Mouse (Mus musculus): ENCODE data around the gene Ucp1. TPM values are rescaled to one million over a fixed set of nuclear protein-coding genes. Genes with fewer than 3 reads are reported as not detected.
A peak's percentile ranks its signal among the peaks of the same experiment; 100 is the strongest.

Ucp1 gene
- polyA plus RNA-seq, 1 experiment from 2014 or later: not detected

DNA sequence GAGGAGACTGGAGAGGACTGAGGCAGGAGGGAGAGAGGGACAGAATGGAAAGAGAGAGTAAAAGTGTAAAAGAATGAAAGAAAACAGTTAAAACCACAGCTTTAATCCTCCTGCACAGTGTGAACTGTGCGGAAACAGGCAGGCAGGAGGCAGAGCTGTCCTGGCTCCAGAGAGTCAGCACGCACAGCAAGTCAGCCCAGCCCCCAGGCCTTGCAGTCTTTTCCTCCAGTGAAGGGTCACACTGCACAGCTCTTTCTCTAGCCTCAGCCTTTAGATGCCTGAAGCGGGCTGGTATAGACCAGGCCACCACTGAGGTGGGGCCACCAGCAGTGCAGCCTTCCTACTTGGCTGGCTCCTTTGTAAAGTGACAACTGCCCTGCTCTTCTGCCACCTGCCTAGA is 30.4 kb downstream of the Ucp1 start:
- Histone ChIP-seq H3K4me3 (ENCODE audit: low read length) (no peak overlapping the region), H3K9me3 (ENCODE audit: control insufficient read depth, low read length) (no peaks in the 10 kb centered on the region), H3K9ac (ENCODE audit: low read depth, low read length) (no peak overlapping the region), H3K27me3 (ENCODE audit: control insufficient read depth, insufficient read depth, low read length) (no peaks in the 10 kb centered on the region), H3K27ac (ENCODE audit: low read depth, low read length) (no peak overlapping the region), H3K4me2 (replicated peaks; ENCODE audit: low read depth, low read length) (no peak overlapping the region), H3K36me3 (ENCODE audit: control insufficient read depth, insufficient read depth, low read length) (peaks cover 48% of the 10 kb centered on the region), H3K4me1 (ENCODE audit: control insufficient read depth, insufficient read depth, low read length) (no peaks in the 10 kb centered on the region)
- 89% methylated on average over 3 of the region's 3 CpGs for WGBS
- ATAC-seq (ENCODE audit: low FRiP score, low TSS enrichment): no peak

DNA sequence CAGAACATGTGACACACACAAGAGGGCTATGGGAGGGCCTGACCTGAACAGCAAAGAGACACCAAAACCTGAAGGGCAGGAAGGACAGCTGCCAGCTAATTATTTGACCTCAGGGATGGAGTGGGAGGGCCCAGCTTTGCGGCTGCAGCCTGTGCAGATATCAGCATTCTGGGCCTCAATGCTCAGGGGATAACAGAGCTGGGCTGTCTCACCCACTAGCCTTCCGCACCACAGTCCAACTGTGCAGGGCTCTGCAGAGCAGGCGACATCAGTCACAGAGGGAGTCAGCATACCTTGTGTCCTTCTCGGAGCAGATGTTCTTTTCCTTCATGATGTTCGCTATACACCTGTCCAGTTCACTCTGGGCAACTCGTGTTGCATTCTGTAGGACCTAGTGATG is 32.2 kb downstream of the Ucp1 start:
- Histone ChIP-seq H3K4me3 (ENCODE audit: low read length) (no peak overlapping the region), H3K4me2 (replicated peaks; ENCODE audit: low read depth, low read length) (no peak overlapping the region), H3K4me1 (ENCODE audit: control insufficient read depth, insufficient read depth, low read length) (no peaks in the 10 kb centered on the region), H3K27me3 (ENCODE audit: control insufficient read depth, insufficient read depth, low read length) (no peaks in the 10 kb centered on the region), H3K9ac (ENCODE audit: low read depth, low read length) (no peak overlapping the region), H3K36me3 (ENCODE audit: control insufficient read depth, insufficient read depth, low read length) (peaks cover 33% of the 10 kb centered on the region), H3K9me3 (ENCODE audit: control insufficient read depth, low read length) (no peaks in the 10 kb centered on the region), H3K27ac (ENCODE audit: low read depth, low read length) (no peak overlapping the region)
- ATAC-seq (ENCODE audit: low FRiP score, low TSS enrichment): no peak
- 92% methylated on average over 6 of the region's 6 CpGs for WGBS

DNA sequence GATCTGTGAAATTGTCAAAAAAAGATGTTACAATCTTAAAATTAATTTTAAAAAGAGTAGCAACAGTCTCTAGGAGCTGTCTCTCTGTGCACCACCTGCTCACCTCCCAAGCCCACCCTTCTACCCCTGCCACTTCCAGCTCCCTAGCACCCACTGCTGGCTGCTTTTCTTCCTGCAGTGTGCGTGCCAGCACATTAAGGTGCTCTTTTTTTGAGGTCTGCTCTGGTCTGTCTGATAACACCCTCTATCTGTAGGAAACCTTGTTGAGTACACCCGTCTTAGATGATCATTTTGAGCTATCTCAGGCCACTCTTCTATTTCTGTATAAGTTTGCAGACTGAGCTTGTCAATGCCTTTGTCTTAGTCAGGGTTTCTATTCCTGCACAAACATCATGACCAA is 32.9 kb downstream of the Ucp1 start:
- no peak overlapping the region for H3K4me3 ChIP-seq (ENCODE audit: low read length)
- no peak overlapping the region for H3K4me2 ChIP-seq (replicated peaks; ENCODE audit: low read depth, low read length)
- H3K36me3 ChIP-seq (ENCODE audit: control insufficient read depth, insufficient read depth, low read length): peaks cover 35% of the 10 kb centered on the region
- H3K9ac ChIP-seq (ENCODE audit: low read depth, low read length): no peak overlapping the region
- no peaks in the 10 kb centered on the region for H3K4me1 ChIP-seq (ENCODE audit: control insufficient read depth, insufficient read depth, low read length)
- H3K27ac ChIP-seq (ENCODE audit: low read depth, low read length): no peak overlapping the region
- 90% methylated on average over 2 of the region's 2 CpGs for WGBS
- H3K27me3 ChIP-seq (ENCODE audit: control insufficient read depth, insufficient read depth, low read length): no peaks in the 10 kb centered on the region
- H3K9me3 ChIP-seq (ENCODE audit: control insufficient read depth, low read length): no peaks in the 10 kb centered on the region
- no peak for ATAC-seq (ENCODE audit: low FRiP score, low TSS enrichment)

DNA sequence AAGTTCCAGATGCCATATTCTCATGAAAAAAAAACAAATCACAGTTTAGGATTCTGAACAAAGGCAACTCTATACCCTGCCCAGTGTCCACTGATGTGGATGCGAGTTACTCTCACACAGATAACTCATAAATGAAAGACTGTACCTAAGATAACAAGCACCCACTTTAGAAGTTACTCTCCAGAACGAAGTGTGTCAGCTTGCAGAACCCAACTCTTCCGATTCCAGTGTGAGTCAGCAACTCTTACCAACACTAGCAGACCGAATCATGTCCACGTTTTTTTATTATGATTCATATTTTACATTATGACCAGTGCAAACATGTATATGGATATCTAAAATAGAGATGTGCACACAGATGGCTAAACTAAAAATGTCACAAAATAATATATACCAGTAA is 37.7 kb downstream of the Ucp1 start:
- H3K4me2 ChIP-seq (replicated peaks; ENCODE audit: low read depth, low read length): no peak overlapping the region
- no peak overlapping the region for H3K9ac ChIP-seq (ENCODE audit: low read depth, low read length)
- 93% methylated on average over 5 of the region's 5 CpGs for WGBS
- no peak overlapping the region for H3K27ac ChIP-seq (ENCODE audit: low read depth, low read length)
- H3K9me3 ChIP-seq (ENCODE audit: control insufficient read depth, low read length): no peaks in the 10 kb centered on the region
- H3K27me3 ChIP-seq (ENCODE audit: control insufficient read depth, insufficient read depth, low read length): no peaks in the 10 kb centered on the region
- no peak for ATAC-seq (ENCODE audit: low FRiP score, low TSS enrichment)
- no peak overlapping the region for H3K4me3 ChIP-seq (ENCODE audit: low read length)
- peaks cover 8% of the 10 kb centered on the region; the same call in 1 of the 2 replicates for H3K36me3 ChIP-seq (ENCODE audit: control insufficient read depth, insufficient read depth, low read length)
- no peaks in the 10 kb centered on the region for H3K4me1 ChIP-seq (ENCODE audit: control insufficient read depth, insufficient read depth, low read length)

DNA sequence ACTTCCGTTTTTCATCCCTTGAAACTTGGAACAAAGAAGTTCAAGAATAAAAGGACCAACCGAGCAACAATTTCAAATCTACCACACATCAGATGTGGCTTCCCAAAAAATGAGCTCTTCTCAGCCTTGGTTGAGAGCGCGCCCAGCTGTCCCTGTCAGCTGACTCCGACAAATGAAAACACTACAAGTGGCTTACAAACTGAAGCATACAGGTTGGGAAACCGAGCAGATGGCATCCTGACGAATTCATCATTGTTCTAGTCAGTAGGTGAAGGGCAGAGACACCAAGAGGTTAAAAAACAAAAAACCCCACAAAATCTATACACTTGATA is 41.4 kb downstream of the Ucp1 start:
- no peak for ATAC-seq (ENCODE audit: low FRiP score, low TSS enrichment)
- Histone ChIP-seq H3K9me3 (ENCODE audit: control insufficient read depth, low read length) (no peaks in the 10 kb centered on the region), H3K4me3 (ENCODE audit: low read length) (peak overlapping the region; percentile 92), H3K4me1 (ENCODE audit: control insufficient read depth, insufficient read depth, low read length) (no peaks in the 10 kb centered on the region), H3K27me3 (ENCODE audit: control insufficient read depth, insufficient read depth, low read length) (no peaks in the 10 kb centered on the region), H3K27ac (ENCODE audit: low read depth, low read length) (no peak overlapping the region), H3K4me2 (replicated peaks; ENCODE audit: low read depth, low read length) (peak overlapping the region; percentile 94), H3K36me3 (ENCODE audit: control insufficient read depth, insufficient read depth, low read length) (peaks cover 6% of the 10 kb centered on the region; the same call in 1 of the 2 replicates), H3K9ac (ENCODE audit: low read depth, low read length) (peak overlapping the region; percentile 81)
- WGBS: 11% methylated on average over 7 of the region's 7 CpGs

DNA sequence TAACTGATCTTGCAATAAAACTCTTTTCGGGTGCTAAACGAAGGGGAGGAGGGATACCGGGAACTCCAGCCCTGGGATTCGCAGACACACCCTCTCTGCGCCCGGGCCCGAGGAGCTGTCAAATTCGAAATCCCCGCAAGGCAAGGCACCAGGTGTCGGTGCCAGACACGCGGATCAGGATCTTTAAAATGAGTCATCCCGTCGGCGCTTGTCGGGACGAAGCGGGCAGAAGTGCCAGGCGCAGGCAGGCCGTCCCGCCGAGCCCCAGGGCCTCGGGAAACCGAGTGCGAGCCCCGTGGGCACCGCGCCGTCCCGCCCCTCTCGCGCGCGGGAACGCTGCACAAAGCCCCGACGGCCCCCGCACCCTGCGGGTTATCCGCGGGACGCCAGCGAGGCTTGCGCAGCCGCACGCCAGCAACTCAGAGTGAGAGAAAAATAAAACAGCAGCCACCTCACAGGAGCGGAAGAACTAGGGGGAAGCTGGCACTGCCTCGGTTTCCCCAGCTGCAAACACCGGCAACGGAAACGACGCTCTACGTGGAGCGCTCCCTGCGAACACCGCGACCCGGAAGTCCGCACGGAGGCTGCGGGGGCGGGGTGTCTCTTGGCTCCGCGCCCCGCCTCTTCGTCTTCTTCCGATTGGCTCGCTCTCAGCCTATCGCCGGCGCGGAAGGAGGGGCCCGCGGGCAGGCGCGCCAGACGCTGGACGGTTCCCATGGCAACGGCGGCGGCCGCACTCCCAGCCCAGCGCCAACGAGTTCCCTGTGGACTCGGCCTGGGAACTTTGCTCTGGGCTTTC is 41.9 kb downstream of the Ucp1 start, which contains the start of gene Elmod2:
Gene Elmod2, minus strand, starts transcription at position 588 of the 799 bp plus-strand sequence.
- Histone ChIP-seq H3K9me3 (ENCODE audit: control insufficient read depth, low read length) (no peaks in the 10 kb centered on the region), H3K4me2 (replicated peaks; ENCODE audit: low read depth, low read length) (peak within 1 kb of the TSS; percentile 94), H3K27ac (ENCODE audit: low read depth, low read length) (peak within 1 kb of the TSS; percentile 17; the same call in 1 of the 2 replicates), H3K4me3 (ENCODE audit: low read length) (peak within 1 kb of the TSS; percentile 92), H3K36me3 (ENCODE audit: control insufficient read depth, insufficient read depth, low read length) (peaks cover 6% of the 10 kb centered on the region; the same call in 1 of the 2 replicates), H3K27me3 (ENCODE audit: control insufficient read depth, insufficient read depth, low read length) (no peaks in the 10 kb centered on the region), H3K4me1 (ENCODE audit: control insufficient read depth, insufficient read depth, low read length) (no peaks in the 10 kb centered on the region), H3K9ac (ENCODE audit: low read depth, low read length) (peak within 1 kb of the TSS; percentile 81)
- WGBS: under 1% methylated on average over 79 of the region's 85 CpGs
- peak; percentile 100 for ATAC-seq (ENCODE audit: low FRiP score, low TSS enrichment)

DNA sequence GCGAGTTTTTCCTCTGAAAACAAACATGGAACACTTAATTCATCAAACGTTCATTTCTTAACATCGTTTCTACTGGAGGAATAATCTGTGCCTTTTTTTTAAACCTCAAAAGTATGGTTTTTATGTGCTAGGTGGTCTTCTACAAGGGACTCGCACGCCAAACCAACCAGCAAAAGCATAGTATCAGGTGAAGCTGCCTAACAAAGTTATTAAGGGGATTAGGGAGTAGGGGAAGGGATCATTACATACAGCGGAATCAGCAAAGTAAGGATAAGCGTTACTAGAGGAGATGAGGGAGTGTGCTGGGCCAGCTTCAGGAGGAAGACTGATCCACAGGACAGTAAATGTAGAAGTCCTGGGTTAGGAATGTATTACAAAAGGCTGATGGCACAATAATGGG is 42.7 kb downstream of the Ucp1 start:
- peak overlapping the region; percentile 92 for H3K4me3 ChIP-seq (ENCODE audit: low read length)
- no peak for ATAC-seq (ENCODE audit: low FRiP score, low TSS enrichment)
- H3K9me3 ChIP-seq (ENCODE audit: control insufficient read depth, low read length): no peaks in the 10 kb centered on the region
- peak overlapping the region; percentile 94 for H3K4me2 ChIP-seq (replicated peaks; ENCODE audit: low read depth, low read length)
- H3K4me1 ChIP-seq (ENCODE audit: control insufficient read depth, insufficient read depth, low read length): no peaks in the 10 kb centered on the region
- no peaks in the 10 kb centered on the region for H3K27me3 ChIP-seq (ENCODE audit: control insufficient read depth, insufficient read depth, low read length)
- H3K27ac ChIP-seq (ENCODE audit: low read depth, low read length): no peak overlapping the region
- H3K36me3 ChIP-seq (ENCODE audit: control insufficient read depth, insufficient read depth, low read length): peaks cover under 1% of the 10 kb centered on the region; the same call in 1 of the 2 replicates
- WGBS: 7% methylated on average over 7 of the region's 7 CpGs
- peak overlapping the region; percentile 40; the same call in 1 of the 2 replicates for H3K9ac ChIP-seq (ENCODE audit: low read depth, low read length)

DNA sequence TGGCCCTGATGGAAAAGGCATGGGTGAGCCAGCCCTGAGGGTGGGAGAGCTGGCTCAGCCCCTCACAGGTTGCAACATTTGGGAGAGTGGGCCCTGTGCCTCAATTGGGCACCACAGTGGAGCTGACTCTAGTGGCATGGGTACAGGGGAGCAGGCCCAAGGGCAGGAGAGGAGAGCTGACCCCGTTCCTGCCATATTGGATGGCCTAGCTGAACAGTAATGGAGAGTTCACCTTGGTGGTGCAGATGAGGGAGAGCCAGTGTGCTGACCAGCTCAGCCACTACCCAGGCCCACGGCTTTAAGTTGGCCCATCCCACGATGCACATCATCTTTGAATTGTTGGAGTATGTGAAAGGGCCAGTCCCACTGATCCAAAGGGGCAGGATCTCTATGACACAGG is 51.9 kb downstream of the Ucp1 start:
- no peaks in the 10 kb centered on the region for H3K36me3 ChIP-seq (ENCODE audit: control insufficient read depth, insufficient read depth, low read length)
- no peaks in the 10 kb centered on the region for H3K4me1 ChIP-seq (ENCODE audit: control insufficient read depth, insufficient read depth, low read length)
- H3K9ac ChIP-seq (ENCODE audit: low read depth, low read length): no peak overlapping the region
- H3K27ac ChIP-seq (ENCODE audit: low read depth, low read length): no peak overlapping the region
- no peak for ATAC-seq (ENCODE audit: low FRiP score, low TSS enrichment)
- 90% methylated on average over 3 of the region's 3 CpGs for WGBS
- no peaks in the 10 kb centered on the region for H3K9me3 ChIP-seq (ENCODE audit: control insufficient read depth, low read length)
- no peaks in the 10 kb centered on the region for H3K27me3 ChIP-seq (ENCODE audit: control insufficient read depth, insufficient read depth, low read length)
- H3K4me2 ChIP-seq (replicated peaks; ENCODE audit: low read depth, low read length): no peak overlapping the region
- no peak overlapping the region for H3K4me3 ChIP-seq (ENCODE audit: low read length)

DNA sequence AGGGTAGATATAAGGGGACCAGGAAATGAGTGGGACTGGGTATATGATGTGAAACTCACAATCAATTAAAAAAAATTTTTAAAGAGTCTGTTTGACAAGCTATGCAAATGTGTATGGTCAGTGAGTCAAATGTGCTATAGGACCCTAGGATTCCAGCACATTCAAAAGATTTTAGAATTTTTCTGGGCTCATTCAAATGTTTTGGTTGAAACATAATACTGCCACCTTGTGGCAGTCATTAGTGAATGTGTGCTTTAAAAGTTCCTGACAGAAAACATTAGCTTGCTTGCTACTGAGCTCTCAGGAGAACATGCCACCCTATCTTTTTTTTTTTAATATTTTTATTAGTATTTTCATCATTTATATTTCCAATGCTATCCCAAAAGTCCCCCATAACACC is 52.5 kb downstream of the Ucp1 start:
- no peak overlapping the region for H3K27ac ChIP-seq (ENCODE audit: low read depth, low read length)
- no peak overlapping the region for H3K4me3 ChIP-seq (ENCODE audit: low read length)
- no peak overlapping the region for H3K4me2 ChIP-seq (replicated peaks; ENCODE audit: low read depth, low read length)
- no peak overlapping the region for H3K9ac ChIP-seq (ENCODE audit: low read depth, low read length)
- no peak for ATAC-seq (ENCODE audit: low FRiP score, low TSS enrichment)
- H3K27me3 ChIP-seq (ENCODE audit: control insufficient read depth, insufficient read depth, low read length): no peaks in the 10 kb centered on the region
- H3K36me3 ChIP-seq (ENCODE audit: control insufficient read depth, insufficient read depth, low read length): no peaks in the 10 kb centered on the region
- no peaks in the 10 kb centered on the region for H3K9me3 ChIP-seq (ENCODE audit: control insufficient read depth, low read length)
- H3K4me1 ChIP-seq (ENCODE audit: control insufficient read depth, insufficient read depth, low read length): no peaks in the 10 kb centered on the region

Data from kidney, embryonic 14.5 days (tissue).